Mouse (Mus musculus) neural tube, embryonic 15.5 days (tissue): ENCODE results near the gene Fignl1. TPM values are rescaled to one million over a fixed set of nuclear protein-coding genes. Genes with fewer than 3 reads are reported as not detected.
A peak's percentile ranks its signal among the peaks of the same experiment; 100 is the strongest.

Experiments
- ATAC-seq: fragments of 200-750 bp; cut with Nextera tagmentation; 2 replicates; pipeline ENCODE4 v1.8.0; 2017; ENCODE audit warnings: mild to moderate bottlenecking, moderate TSS enrichment, moderate library complexity; ENCODE audit not compliant: low FRiP score
- H3K27ac ChIP-seq: fragments of 300-500 bp; sonication (generic); replicated peaks from 2 replicates; pipeline ENCODE4 v1.5.1; 2015; ENCODE audit warnings: mild to moderate bottlenecking, inconsistent platforms
- H3K27me3 ChIP-seq: fragments of 300-500 bp; sonication (generic); replicated peaks from 2 replicates; pipeline ENCODE4 v1.6.1; 2015; ENCODE audit warnings: inconsistent platforms
- H3K36me3 ChIP-seq: fragments of 300-500 bp; sonication (generic); 2 replicates; pipeline ENCODE4 v1.6.1; 2015; ENCODE audit warnings: inconsistent platforms
- H3K4me1 ChIP-seq: fragments of 300-500 bp; sonication (generic); 2 replicates; pipeline ENCODE4 v1.6.1; 2015; ENCODE audit warnings: inconsistent platforms
- H3K4me2 ChIP-seq: fragments of 300-500 bp; sonication (generic); 2 replicates; pipeline ENCODE4 v1.6.1; 2015; ENCODE audit warnings: inconsistent platforms, mild to moderate bottlenecking, moderate library complexity
- H3K4me3 ChIP-seq: fragments of 300-500 bp; sonication (generic); replicated peaks from 2 replicates; pipeline ENCODE4 v1.5.1; 2015; ENCODE audit warnings: mild to moderate bottlenecking, inconsistent platforms
- H3K9ac ChIP-seq: fragments of 300-500 bp; sonication (generic); replicated peaks from 2 replicates; pipeline ENCODE4 v1.6.1; 2015; ENCODE audit warnings: mild to moderate bottlenecking, inconsistent platforms
- H3K9me3 ChIP-seq: fragments of 300-500 bp; sonication (generic); replicated peaks from 2 replicates; pipeline ENCODE4 v1.6.1; 2016; ENCODE audit warnings: inconsistent platforms
- WGBS: fragments of 180-500 bp; shearing (Covaris S2); methylation state at CpG from one replicate; pipeline ENCODE4 v1.1.7; 2015; ENCODE audit warnings: mixed read lengths; 5-methylcytosine and 5-hydroxymethylcytosine counted together
- polyA plus RNA-seq: library from polyadenylated mRNA; unstranded; fragments of >200 nt; fragmentation: Nextera tagmentation; extraction: Ambion mirVana; gene quantifications from 2 replicates; pipeline ENCODE4 v1.2.1, GENCODE M21; 2015

The Fignl1 gene
- polyA plus RNA-seq, 1 experiment from 2014 or later = 8.7 TPM

- H3K27ac ChIP-seq = peak overlapping the region; percentile 15; the same call in 1 of the 2 replicates
- WGBS = 29% methylated on average over 13 of the region's 13 CpGs
- no peak overlapping the region for H3K4me2 ChIP-seq
- peaks cover 14% of the 10 kb centered on the region for H3K4me1 ChIP-seq
- H3K4me3 ChIP-seq = no peak overlapping the region
- H3K9ac ChIP-seq = no peak overlapping the region
- H3K27me3 ChIP-seq = no peaks in the 10 kb centered on the region
- H3K9me3 ChIP-seq = no peaks in the 10 kb centered on the region
- no peaks in the 10 kb centered on the region for H3K36me3 ChIP-seq
- ATAC-seq = peak; percentile 69
Measured at GRCm38 (mm10) chr11:11844367-11844971, 35.7 kb upstream of the Fignl1 start.

GRCm38 (mm10) chr11:11841590-11841989 lies 32.8 kb upstream of the Fignl1 start:
- Histone ChIP-seq H3K36me3 (no peaks in the 10 kb centered on the region), H3K9me3 (no peaks in the 10 kb centered on the region), H3K4me2 (no peak overlapping the region), H3K27ac (no peak overlapping the region), H3K9ac (no peak overlapping the region), H3K27me3 (no peaks in the 10 kb centered on the region), H3K4me1 (peaks cover 20% of the 10 kb centered on the region), H3K4me3 (no peak overlapping the region)
- 89% methylated on average over 4 of the region's 4 CpGs for WGBS
- ATAC-seq = no peak

- H3K36me3 ChIP-seq = no peaks in the 10 kb centered on the region
- H3K27me3 ChIP-seq = no peaks in the 10 kb centered on the region
- no peak overlapping the region for H3K9ac ChIP-seq
- no peak for ATAC-seq
- H3K4me2 ChIP-seq = no peak overlapping the region
- no peak overlapping the region for H3K4me3 ChIP-seq
- peaks cover 24% of the 10 kb centered on the region for H3K4me1 ChIP-seq
- H3K27ac ChIP-seq = no peak overlapping the region
- whole genome bisulfite sequencing = 94% methylated on average over 2 of the region's 2 CpGs
- H3K9me3 ChIP-seq = no peaks in the 10 kb centered on the region
Measured at GRCm38 (mm10) chr11:11840746-11841145, 32.0 kb upstream of the Fignl1 start.

GRCm38 (mm10) chr11:11839874-11840273 lies 31.1 kb upstream of the Fignl1 start:
- Histone ChIP-seq H3K36me3 (no peaks in the 10 kb centered on the region), H3K9me3 (no peaks in the 10 kb centered on the region), H3K27me3 (no peaks in the 10 kb centered on the region), H3K4me3 (no peak overlapping the region), H3K27ac (no peak overlapping the region), H3K4me2 (no peak overlapping the region), H3K9ac (no peak overlapping the region), H3K4me1 (peaks cover 18% of the 10 kb centered on the region)
- 92% methylated on average over 7 of the region's 7 CpGs for WGBS
- no peak for ATAC-seq

GRCm38 (mm10) chr11:11837384-11837783 lies 28.6 kb upstream of the Fignl1 start:
- H3K27me3 ChIP-seq = no peaks in the 10 kb centered on the region
- no peak overlapping the region for H3K9ac ChIP-seq
- H3K4me1 ChIP-seq = peaks cover 20% of the 10 kb centered on the region
- ATAC-seq = no peak
- H3K27ac ChIP-seq = no peak overlapping the region
- no peak overlapping the region for H3K4me3 ChIP-seq
- no peaks in the 10 kb centered on the region for H3K9me3 ChIP-seq
- WGBS = 89% methylated on average over 5 of the region's 5 CpGs
- H3K36me3 ChIP-seq = no peaks in the 10 kb centered on the region
- no peak overlapping the region for H3K4me2 ChIP-seq

GRCm38 (mm10) chr11:11836713-11837370 lies 28.1 kb upstream of the Fignl1 start:
- H3K27me3 ChIP-seq = no peaks in the 10 kb centered on the region
- no peak overlapping the region for H3K9ac ChIP-seq
- H3K36me3 ChIP-seq = no peaks in the 10 kb centered on the region
- peaks cover 25% of the 10 kb centered on the region for H3K4me1 ChIP-seq
- no peak overlapping the region for H3K27ac ChIP-seq
- H3K4me3 ChIP-seq = no peak overlapping the region
- 46% methylated on average over 18 of the region's 18 CpGs for WGBS
- H3K9me3 ChIP-seq = no peaks in the 10 kb centered on the region
- H3K4me2 ChIP-seq = peak overlapping the region; percentile 34
- ATAC-seq = 0 out of 2 replicates have a peak, but pooled peaks have one; percentile 19

- WGBS = 51% methylated on average over 8 of the region's 8 CpGs
- peaks cover 29% of the 10 kb centered on the region for H3K4me1 ChIP-seq
- no peak for ATAC-seq
- H3K9me3 ChIP-seq = no peaks in the 10 kb centered on the region
- no peaks in the 10 kb centered on the region for H3K36me3 ChIP-seq
- no peaks in the 10 kb centered on the region for H3K27me3 ChIP-seq
- H3K4me2 ChIP-seq = no peak overlapping the region
- no peak overlapping the region for H3K4me3 ChIP-seq
- no peak overlapping the region for H3K9ac ChIP-seq
- no peak overlapping the region for H3K27ac ChIP-seq
Measured at GRCm38 (mm10) chr11:11836262-11836661, 27.5 kb upstream of the Fignl1 start.

GRCm38 (mm10) chr11:11835791-11836190 lies 27.0 kb upstream of the Fignl1 start:
- Histone ChIP-seq H3K4me2 (no peak overlapping the region), H3K27me3 (no peaks in the 10 kb centered on the region), H3K9me3 (no peaks in the 10 kb centered on the region), H3K4me1 (peaks cover 32% of the 10 kb centered on the region), H3K4me3 (no peak overlapping the region), H3K27ac (no peak overlapping the region), H3K36me3 (no peaks in the 10 kb centered on the region), H3K9ac (no peak overlapping the region)
- 88% methylated on average over 4 of the region's 4 CpGs for WGBS
- ATAC-seq = no peak

- Histone ChIP-seq H3K27me3 (no peaks in the 10 kb centered on the region), H3K4me1 (peaks cover 32% of the 10 kb centered on the region), H3K9ac (no peak overlapping the region), H3K27ac (no peak overlapping the region), H3K36me3 (no peaks in the 10 kb centered on the region), H3K9me3 (no peaks in the 10 kb centered on the region), H3K4me2 (no peak overlapping the region), H3K4me3 (no peak overlapping the region)
- WGBS = 59% methylated on average over 6 of the region's 6 CpGs
- no peak for ATAC-seq
Measured at GRCm38 (mm10) chr11:11835361-11835760, 26.6 kb upstream of the Fignl1 start.

- peaks cover 32% of the 10 kb centered on the region for H3K4me1 ChIP-seq
- no peak overlapping the region for H3K4me3 ChIP-seq
- H3K9ac ChIP-seq = no peak overlapping the region
- H3K27ac ChIP-seq = no peak overlapping the region
- WGBS = 16% methylated on average over 8 of the region's 8 CpGs
- no peak for ATAC-seq
- H3K4me2 ChIP-seq = no peak overlapping the region
- no peaks in the 10 kb centered on the region for H3K36me3 ChIP-seq
- H3K27me3 ChIP-seq = no peaks in the 10 kb centered on the region
- H3K9me3 ChIP-seq = no peaks in the 10 kb centered on the region
Measured at GRCm38 (mm10) chr11:11833100-11833499, 24.3 kb upstream of the Fignl1 start.

- WGBS = 34% methylated on average over 6 of the region's 6 CpGs
- H3K9me3 ChIP-seq = no peaks in the 10 kb centered on the region
- no peaks in the 10 kb centered on the region for H3K27me3 ChIP-seq
- H3K4me3 ChIP-seq = no peak overlapping the region
- no peak overlapping the region for H3K4me2 ChIP-seq
- peaks cover 32% of the 10 kb centered on the region for H3K4me1 ChIP-seq
- peak overlapping the region; percentile 48 for H3K27ac ChIP-seq
- no peaks in the 10 kb centered on the region for H3K36me3 ChIP-seq
- H3K9ac ChIP-seq = no peak overlapping the region
- ATAC-seq = 0 out of 2 replicates have a peak, but pooled peaks have one; percentile 39
Measured at GRCm38 (mm10) chr11:11832755-11833084, 24.0 kb upstream of the Fignl1 start.

- peaks cover 32% of the 10 kb centered on the region for H3K4me1 ChIP-seq
- no peaks in the 10 kb centered on the region for H3K36me3 ChIP-seq
- ATAC-seq = no peak
- no peak overlapping the region for H3K4me3 ChIP-seq
- H3K27me3 ChIP-seq = no peaks in the 10 kb centered on the region
- H3K27ac ChIP-seq = peak overlapping the region; percentile 48
- no peak overlapping the region for H3K4me2 ChIP-seq
- H3K9me3 ChIP-seq = no peaks in the 10 kb centered on the region
- 12% methylated on average over 6 of the region's 6 CpGs for WGBS
- H3K9ac ChIP-seq = no peak overlapping the region
Measured at GRCm38 (mm10) chr11:11831940-11832754, 23.4 kb upstream of the Fignl1 start.
